Mouse (Mus musculus) naive thymus-derived CD4-positive, alpha-beta T cell, adult 5 months (primary cell): ENCODE results near the gene Gm42742. TPM values are rescaled to one million over a fixed set of nuclear protein-coding genes. Genes with fewer than 3 reads are reported as not detected.

Experiments
- polyA plus RNA-seq: library from polyadenylated mRNA; unstranded; fragments of 100-300 nt; shearing (Covaris generic); gene quantifications from one replicate; pipeline ENCODE4 v1.2.1, GENCODE M21; 2017

Gene Gm42742
- 30.6 TPM for polyA plus RNA-seq

DNA sequence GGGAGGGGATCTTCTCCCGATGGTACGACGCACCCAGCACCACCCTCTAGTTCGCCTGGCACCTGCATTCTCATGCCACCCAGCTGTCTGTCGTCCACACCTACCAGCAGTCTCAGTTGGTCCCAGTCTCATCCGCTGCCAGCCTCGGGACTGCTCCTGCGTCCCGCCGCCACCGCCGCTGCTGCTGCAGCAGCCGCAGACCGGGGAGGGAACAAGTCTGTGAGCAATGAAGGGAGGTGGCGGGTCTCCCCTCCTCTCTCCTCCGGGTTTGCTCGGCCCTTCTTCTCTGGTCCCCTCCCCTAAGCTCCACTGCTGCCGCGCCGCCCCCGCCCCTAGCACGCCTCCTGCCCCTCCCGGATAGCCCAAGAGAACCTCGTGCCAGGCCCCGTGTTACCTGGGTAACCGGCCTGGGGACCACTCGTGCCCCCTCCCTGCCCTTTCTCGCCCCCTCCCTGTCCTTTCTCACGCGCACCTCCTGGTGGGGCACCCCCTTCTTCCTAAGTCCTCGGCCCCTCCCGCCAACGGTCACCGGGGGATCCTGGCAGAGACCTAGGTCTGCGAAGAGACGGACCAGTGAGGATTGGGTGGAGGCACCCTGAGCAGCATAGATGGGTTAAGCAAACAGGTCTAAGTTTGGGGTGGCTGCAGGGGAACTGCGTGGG is at the start of gene Gm42742, which contains the start of gene Prrt2:
Gm42742 (minus strand) TSS at position 197 of the 662 bp plus-strand sequence.
Prrt2 (minus strand) TSS at position 311 of the 662 bp plus-strand sequence.

DNA sequence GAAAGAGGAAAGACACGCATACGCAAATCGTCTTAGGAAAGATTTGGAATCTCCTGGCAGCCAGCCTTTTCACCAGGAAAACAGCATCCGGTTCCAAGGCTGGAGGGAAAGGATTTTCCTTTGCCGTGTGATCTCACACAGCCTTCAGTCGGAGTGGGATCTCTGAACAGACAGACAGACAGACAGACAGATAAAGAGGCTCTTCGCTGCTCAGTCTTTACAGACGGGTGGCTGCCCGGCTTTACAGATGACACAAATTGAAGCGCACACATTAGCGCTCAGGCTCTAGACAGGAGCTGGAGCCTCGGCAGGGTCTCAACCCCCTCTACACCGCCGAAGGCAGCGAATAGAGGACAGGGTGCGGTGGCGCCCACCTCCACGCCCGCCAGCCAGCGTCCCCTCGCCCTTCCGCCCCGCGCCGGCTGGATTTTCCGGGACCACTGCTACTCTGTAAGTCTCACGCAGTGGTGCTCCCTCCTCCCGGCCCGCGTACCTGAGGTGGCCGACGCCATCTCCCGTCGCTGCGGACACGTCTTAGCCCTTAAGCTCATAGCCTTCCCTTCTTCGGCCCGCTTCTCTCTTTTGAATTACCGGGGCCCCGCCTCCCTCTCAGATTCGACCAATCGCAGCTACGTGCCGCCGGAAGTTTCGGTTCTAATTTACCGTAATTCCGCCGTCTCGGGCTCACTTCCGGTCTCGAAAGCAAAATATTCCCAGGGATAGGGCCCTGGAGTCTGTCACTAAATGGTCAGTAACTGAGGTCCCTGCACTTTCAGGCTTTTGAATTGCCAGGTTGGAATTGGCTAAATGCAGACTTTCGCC is 21.2 kb upstream of the Gm42742 start, which contains the start of gene Kif22:
Kif22 (minus strand) TSS at position 621 of the 822 bp plus-strand sequence.

DNA sequence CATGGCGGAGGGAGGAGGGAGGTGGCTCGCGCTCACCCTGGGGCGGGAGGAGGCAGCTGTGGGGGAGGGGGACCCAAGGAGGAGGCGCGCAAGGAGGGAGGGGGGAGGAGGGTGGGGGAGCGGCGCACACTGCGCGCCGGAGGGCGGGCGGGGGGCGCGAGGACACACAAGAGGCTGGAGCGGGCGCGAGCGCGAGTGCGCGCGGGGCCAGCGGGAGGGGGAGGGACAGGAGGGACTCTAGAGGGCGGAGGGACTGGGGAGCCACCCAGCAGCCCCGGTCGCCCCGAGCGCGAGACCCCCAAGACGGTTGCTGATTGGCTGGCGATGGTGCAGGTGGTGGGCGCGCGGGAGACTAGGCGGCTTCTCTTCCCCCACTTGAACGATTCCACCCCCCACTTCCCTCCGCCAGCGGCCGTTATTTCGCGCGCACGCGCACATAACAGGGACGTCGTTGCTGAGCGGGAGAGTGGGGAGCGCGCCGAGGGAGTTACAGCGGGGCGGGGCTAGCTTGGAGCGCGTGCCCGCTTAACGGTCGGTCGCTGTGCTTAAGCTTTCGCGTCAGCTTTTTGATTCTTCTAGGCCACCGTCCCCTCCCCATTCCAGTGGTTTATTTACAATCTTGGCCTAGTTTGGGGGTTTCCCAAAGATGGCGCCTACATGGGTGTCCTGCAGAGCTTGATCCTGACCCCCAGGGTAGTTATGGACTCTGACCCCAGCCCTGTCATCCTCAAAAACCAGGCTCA is 6.3 kb upstream of the Gm42742 start, which contains the start of gene Maz:
Maz (minus strand) TSS at position 54 of the 743 bp plus-strand sequence.

DNA sequence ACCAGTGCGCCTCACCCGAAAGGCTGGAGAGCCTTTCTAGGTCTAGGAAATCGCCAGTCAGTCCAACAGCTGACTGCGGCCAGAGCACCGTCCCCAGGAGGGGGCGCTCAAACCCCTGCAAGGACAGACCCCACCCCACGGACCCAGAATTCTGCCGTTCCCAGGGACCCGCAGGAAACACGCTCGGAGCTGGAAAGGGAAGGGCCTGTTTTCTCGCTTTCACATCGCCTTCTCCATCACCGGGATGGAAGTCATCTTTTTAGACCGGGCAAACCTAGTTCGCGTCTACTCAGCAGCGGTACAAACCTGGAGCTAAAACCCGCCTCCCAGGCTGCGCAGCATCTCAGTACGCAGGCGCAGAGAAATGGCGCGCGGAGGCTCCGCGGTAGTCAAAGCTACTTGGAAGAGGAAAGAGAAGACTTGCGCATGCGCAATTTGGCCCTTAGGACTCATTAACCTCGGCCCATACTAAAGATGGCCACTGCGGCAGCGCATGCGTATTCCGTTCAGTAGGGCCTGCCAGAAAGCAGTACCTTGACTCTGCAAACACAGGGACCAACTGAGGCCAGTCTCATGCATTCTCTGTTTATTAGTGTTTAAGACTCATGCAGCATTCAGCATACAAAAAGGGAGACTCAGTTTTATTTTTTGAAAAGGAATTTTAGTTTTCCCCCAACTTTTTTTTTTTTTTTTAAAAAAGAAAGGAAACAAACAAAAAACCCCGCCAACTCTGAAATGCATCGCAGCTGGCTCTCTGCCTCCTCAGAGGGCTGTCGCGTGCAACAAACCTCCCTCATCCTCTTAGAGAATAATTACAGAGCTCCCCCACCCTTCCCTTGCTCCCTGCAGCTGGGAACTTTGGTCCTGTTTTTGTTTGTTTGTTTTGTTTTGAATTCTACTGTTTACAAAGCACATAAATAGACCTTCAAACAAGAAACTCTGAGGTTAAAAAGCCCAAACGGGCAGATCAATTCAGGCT is 3.6 kb downstream of the Gm42742 start, which contains the start of gene Pagr1a:
Pagr1a (minus strand) TSS at position 382 of the 979 bp plus-strand sequence.

DNA sequence TGATC is 4.6 kb downstream of the Gm42742 start, which contains the start of gene Pagr1b:
Pagr1b (minus strand) TSS at position 4 of the 5 bp plus-strand sequence.

DNA sequence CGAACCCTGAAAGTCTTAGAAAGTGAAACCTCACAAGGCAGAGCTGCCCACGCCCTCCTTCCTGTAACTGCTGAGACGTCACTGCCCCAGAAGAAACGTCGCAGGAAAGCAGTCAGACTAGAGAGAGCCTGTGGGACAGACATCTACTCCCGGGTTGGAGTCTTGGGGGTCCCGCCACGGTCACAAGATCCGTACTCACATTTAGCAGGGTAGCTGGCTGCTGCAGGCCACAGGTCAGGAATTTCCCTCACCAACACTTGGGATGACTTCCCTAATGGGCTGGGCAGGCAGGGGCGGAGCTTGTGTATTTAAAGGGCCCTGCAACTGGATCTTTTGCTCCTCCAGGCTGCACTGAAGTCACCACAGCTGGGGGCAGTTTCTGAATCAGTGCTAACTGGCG is 6.6 kb downstream of the Gm42742 start, which contains the start of gene Mvp:
Mvp (minus strand) TSS at position 302 of the 400 bp plus-strand sequence.

DNA sequence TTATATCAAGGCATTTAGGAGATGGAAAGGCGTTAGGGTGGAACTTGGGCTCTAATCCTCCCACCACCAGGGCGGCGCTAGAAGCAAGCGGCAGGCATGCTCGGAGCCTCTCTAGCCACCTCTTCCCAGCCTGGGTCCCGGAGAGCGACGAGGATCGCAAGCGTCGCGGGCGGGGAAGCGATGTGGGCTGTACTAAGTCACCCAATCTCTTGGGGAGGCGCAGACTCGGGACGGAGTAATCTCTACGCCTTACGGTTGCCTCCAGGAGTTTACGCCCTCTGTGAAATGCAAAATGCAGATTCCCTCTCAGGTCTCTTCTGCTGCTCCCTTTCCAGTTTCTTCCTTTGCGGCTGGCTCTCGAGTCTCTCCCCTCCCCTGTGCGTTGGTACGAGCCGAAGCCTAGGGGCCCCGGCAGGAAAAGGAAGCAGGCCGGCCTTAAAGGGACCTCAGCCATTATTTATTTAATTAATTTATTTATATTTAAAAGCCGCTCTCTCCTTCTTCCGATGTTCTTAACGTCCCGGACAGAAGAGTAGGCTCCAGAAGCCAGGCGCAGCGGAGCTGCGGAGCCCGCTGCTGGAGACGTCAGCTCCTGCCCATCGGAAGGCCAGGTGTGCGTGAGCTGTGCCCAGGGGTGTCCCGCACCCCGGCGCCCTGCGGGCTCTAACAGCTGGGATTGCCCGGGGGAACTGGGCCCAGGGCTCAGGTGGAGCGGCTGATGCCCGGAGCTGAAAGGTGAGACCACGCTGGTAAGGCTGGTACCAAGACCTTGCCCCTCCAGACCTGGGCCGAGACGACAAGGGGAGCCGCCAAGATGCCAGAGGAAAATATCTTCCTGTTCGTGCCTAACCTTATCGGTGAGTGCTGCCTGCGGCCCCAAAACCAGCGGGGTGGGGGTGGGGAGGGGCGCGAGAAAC is 44.7 kb downstream of the Gm42742 start, which contains the start of gene Cdiptos:
Cdiptos (minus strand) TSS at position 149 of the 917 bp plus-strand sequence.

DNA sequence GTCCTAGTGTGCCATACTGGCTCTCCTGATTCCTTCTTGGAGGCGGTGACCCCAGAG is 45.2 kb downstream of the Gm42742 start, which contains the start of gene Cdipt:
Cdipt (plus strand) TSS at position 22 of the 57 bp plus-strand sequence.

Other genes starting within 250 kb of the Gm42742 start
- gene Ypel3, start 244.1 kb downstream of the Gm42742 start, polyA plus RNA-seq: 416 TPM
- gene Tbx6, start 239.6 kb downstream of the Gm42742 start, polyA plus RNA-seq: 5.2 TPM
- 341 TPM for gene Ppp4c, start 228.6 kb downstream of the Gm42742 start, polyA plus RNA-seq
- not detected for gene Fam57b, start 223.4 kb downstream of the Gm42742 start, polyA plus RNA-seq
- gene 4930451I11Rik, start 189.5 kb downstream of the Gm42742 start, polyA plus RNA-seq: not detected
- gene Doc2a, start 173.7 kb downstream of the Gm42742 start, polyA plus RNA-seq: not detected
- 10.0 TPM for gene Hirip3, start 159.1 kb downstream of the Gm42742 start, polyA plus RNA-seq
- gene Ino80e, start 158.7 kb downstream of the Gm42742 start, polyA plus RNA-seq: 49.0 TPM
- gene Taok2, start 136.4 kb downstream of the Gm42742 start, polyA plus RNA-seq: 44.2 TPM
- gene Tmem219, start 98.2 kb downstream of the Gm42742 start, polyA plus RNA-seq: 32.2 TPM
- 37.5 TPM for gene Kctd13, start 92.2 kb downstream of the Gm42742 start, polyA plus RNA-seq
- gene Asphd1, start 71.5 kb downstream of the Gm42742 start, polyA plus RNA-seq: not detected
- gene Sez6l2, start 70.5 kb downstream of the Gm42742 start, polyA plus RNA-seq: 0.36 TPM
- gene Cdipt, start 45.2 kb downstream of the Gm42742 start, polyA plus RNA-seq: 143 TPM
- gene Cdiptos, start 45.0 kb downstream of the Gm42742 start, polyA plus RNA-seq: 0.70 TPM
- gene Mvp, start 6.5 kb downstream of the Gm42742 start, polyA plus RNA-seq: 34.6 TPM
- gene Pagr1b, start 4.6 kb downstream of the Gm42742 start, polyA plus RNA-seq: 2.0 TPM
- 34.0 TPM for gene Pagr1a, start 3.7 kb downstream of the Gm42742 start, polyA plus RNA-seq
- 2.7 TPM for gene Prrt2, start 114 bp upstream of the Gm42742 start, polyA plus RNA-seq
- 76.6 TPM for gene Maz, start 5.9 kb upstream of the Gm42742 start, polyA plus RNA-seq
- gene Kif22, start 21.4 kb upstream of the Gm42742 start, polyA plus RNA-seq: 4.4 TPM
- gene Zg16, start 66.2 kb upstream of the Gm42742 start, polyA plus RNA-seq: not detected
- gene AI467606, start 70.3 kb upstream of the Gm42742 start, polyA plus RNA-seq: 117 TPM
- 9.7 TPM for gene Qprt, start 101.1 kb upstream of the Gm42742 start, polyA plus RNA-seq
- gene Spn, start 116.7 kb upstream of the Gm42742 start, polyA plus RNA-seq: 42.1 TPM
- gene Cd2bp2, start 175.0 kb upstream of the Gm42742 start, polyA plus RNA-seq: 47.5 TPM
- gene Tbc1d10b, start 187.4 kb upstream of the Gm42742 start, polyA plus RNA-seq: 47.3 TPM
- gene Mylpf, start 187.8 kb upstream of the Gm42742 start, polyA plus RNA-seq: 25.5 TPM
- gene Zfp553, start 212.0 kb upstream of the Gm42742 start, polyA plus RNA-seq: 15.9 TPM
- 528 TPM for gene Sept1, start 212.0 kb upstream of the Gm42742 start, polyA plus RNA-seq
- 7.6 TPM for gene Zfp771, start 223.2 kb upstream of the Gm42742 start, polyA plus RNA-seq
- 10.1 TPM for gene Dctpp1, start 239.6 kb upstream of the Gm42742 start, polyA plus RNA-seq